Mouse (Mus musculus) embryonic fibroblast, embryonic 13.5 days (primary cell): ENCODE results near the gene Bfsp2.

ENCODE experiments used
- CTCF ChIP-seq: IDR thresholded peaks from 2 replicates; pipeline ENCODE4 v1.5.1; 2011; ENCODE audit warnings: mild to moderate bottlenecking, control low read depth, low read length, moderate library complexity, borderline replicate concordance; ENCODE audit not compliant: insufficient read depth
- POLR2A ChIP-seq: IDR thresholded peaks from 2 replicates; pipeline ENCODE4 v1.6.1; 2011; ENCODE audit warnings: low read depth, mild to moderate bottlenecking, control low read depth, low read length, moderate library complexity

DNA sequence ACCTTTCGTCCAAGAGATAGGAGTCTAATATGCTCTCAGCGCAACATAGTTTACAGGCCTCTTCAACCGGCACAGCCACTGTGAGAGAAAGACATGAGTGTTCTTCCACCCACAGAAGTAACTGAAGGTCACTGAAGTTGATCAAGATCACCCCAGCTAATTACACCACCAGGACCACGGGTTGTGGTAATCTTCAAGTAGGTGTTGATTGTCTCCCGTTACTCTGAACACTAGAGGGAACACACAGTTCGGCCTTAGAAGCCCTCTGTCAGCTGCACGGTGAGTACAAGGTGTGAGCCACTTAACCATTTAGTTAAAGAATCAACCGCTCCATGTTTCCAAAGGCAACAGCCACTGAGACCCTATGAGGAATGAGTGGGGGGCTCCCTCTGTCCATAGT, 11.8 kb upstream of the Bfsp2 start:
- TF ChIP-seq CTCF, result no peak
- TF ChIP-seq POLR2A, result no peak
